Mouse (Mus musculus) limb, embryonic 13.5 days (tissue): Measurements from ENCODE around the gene Ykt6. TPM values are rescaled to one million over a fixed set of nuclear protein-coding genes. Genes with fewer than 3 reads are reported as not detected.

Experiments
- ATAC-seq: fragments of 200-750 bp; cut with Nextera tagmentation; 2 replicates; pipeline ENCODE4 v1.8.0; 2017; ENCODE audit warnings: low read depth, moderate number of reproducible peaks, moderate TSS enrichment; ENCODE audit not compliant: low FRiP score
- H3K27ac ChIP-seq: fragments of 300-500 bp; sonication (generic); 2 replicates; pipeline ENCODE4 v1.5.1; 2015; ENCODE audit warnings: inconsistent platforms, mild to moderate bottlenecking, moderate library complexity
- H3K27me3 ChIP-seq: fragments of 300-500 bp; sonication (generic); 2 replicates; pipeline ENCODE4 v1.6.1; 2015; ENCODE audit warnings: mild to moderate bottlenecking, inconsistent platforms
- H3K36me3 ChIP-seq: fragments of 300-500 bp; sonication (generic); 2 replicates; pipeline ENCODE4 v1.6.1; 2015; ENCODE audit warnings: inconsistent platforms, mild to moderate bottlenecking, moderate library complexity
- H3K4me1 ChIP-seq: fragments of 300-500 bp; sonication (generic); 2 replicates; pipeline ENCODE4 v1.6.1; 2015; ENCODE audit warnings: inconsistent platforms
- H3K4me2 ChIP-seq: fragments of 300-500 bp; sonication (generic); replicated peaks from 2 replicates; pipeline ENCODE4 v1.6.1; 2015; ENCODE audit warnings: inconsistent platforms, mild to moderate bottlenecking, moderate library complexity
- H3K4me3 ChIP-seq: fragments of 300-500 bp; sonication (generic); 2 replicates; pipeline ENCODE4 v1.5.1; 2015; ENCODE audit warnings: moderate library complexity, mild to moderate bottlenecking, inconsistent platforms
- H3K9ac ChIP-seq: fragments of 300-500 bp; sonication (generic); 2 replicates; pipeline ENCODE4 v1.6.1; 2015; ENCODE audit warnings: mild to moderate bottlenecking, inconsistent platforms
- H3K9me3 ChIP-seq: fragments of 300-500 bp; sonication (generic); 2 replicates; pipeline ENCODE4 v1.6.1; 2016; ENCODE audit warnings: inconsistent platforms
- WGBS: fragments of 180-500 bp; shearing (Covaris S2); methylation state at CpG from one replicate; pipeline ENCODE4 v1.1.7; 2015; 5-methylcytosine and 5-hydroxymethylcytosine counted together
- polyA plus RNA-seq: library from polyadenylated mRNA; unstranded; fragments of >200 nt; fragmentation: Nextera tagmentation; extraction: Ambion mirVana; gene quantifications from 2 replicates; pipeline ENCODE4 v1.2.1, GENCODE M21; 2015

Ykt6 gene
- polyA plus RNA-seq, 1 experiment from 2014 or later: 66.6 TPM

DNA sequence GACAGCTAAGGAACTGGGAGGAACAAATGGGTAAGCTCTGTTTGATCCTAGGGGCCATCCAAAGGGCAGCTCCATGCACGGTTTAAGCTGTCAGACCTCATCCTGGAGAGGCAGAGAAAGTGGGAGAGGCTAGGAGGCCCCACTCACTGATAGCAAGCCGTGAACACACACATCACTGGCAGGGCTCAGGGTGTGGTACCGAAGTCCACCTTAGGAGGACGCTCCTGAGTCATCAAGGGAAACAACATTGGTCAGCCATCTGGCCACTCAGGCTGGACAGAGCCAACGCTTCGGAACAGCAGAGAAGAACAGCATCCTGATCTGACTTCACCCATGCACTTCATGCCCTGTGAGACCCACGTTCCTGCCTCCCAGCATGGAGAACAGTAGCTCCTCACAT, 23.6 kb downstream of the Ykt6 start:
- H3K9me3 ChIP-seq: no peaks in the 10 kb centered on the region
- no peak overlapping the region for H3K4me2 ChIP-seq
- no peaks in the 10 kb centered on the region for H3K36me3 ChIP-seq
- H3K27me3 ChIP-seq: no peaks in the 10 kb centered on the region
- peaks cover 10% of the 10 kb centered on the region for H3K4me1 ChIP-seq
- H3K27ac ChIP-seq: no peak overlapping the region
- no peak overlapping the region for H3K9ac ChIP-seq
- no peak for ATAC-seq
- H3K4me3 ChIP-seq: no peak overlapping the region
- 76% methylated on average over 7 of the region's 7 CpGs for WGBS

DNA sequence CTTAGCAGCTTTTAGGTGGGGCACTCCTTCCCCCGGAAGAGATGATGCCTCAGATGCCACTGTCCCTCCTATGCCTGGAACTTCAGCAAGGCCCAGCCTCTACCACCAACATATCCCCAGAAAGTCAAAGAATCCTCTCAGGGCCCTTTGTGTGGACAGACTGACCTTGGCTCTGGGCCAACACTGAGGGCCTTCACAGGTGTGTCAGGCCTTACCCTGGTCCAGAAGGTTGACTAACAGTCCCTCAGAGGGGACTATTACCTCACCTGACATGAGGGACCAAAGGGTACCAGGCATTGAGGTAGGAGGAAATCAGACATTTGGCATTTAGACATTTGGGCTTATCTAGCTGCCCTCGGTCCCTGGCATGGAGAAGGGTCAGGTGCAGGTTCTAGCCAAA, 24.6 kb downstream of the Ykt6 start:
- no peak for ATAC-seq
- 87% methylated on average over 2 of the region's 2 CpGs for WGBS
- Histone ChIP-seq H3K27me3 (no peaks in the 10 kb centered on the region), H3K9me3 (no peaks in the 10 kb centered on the region), H3K4me1 (peaks cover 10% of the 10 kb centered on the region), H3K4me3 (no peak overlapping the region), H3K36me3 (no peaks in the 10 kb centered on the region), H3K27ac (no peak overlapping the region), H3K9ac (no peak overlapping the region), H3K4me2 (no peak overlapping the region)

DNA sequence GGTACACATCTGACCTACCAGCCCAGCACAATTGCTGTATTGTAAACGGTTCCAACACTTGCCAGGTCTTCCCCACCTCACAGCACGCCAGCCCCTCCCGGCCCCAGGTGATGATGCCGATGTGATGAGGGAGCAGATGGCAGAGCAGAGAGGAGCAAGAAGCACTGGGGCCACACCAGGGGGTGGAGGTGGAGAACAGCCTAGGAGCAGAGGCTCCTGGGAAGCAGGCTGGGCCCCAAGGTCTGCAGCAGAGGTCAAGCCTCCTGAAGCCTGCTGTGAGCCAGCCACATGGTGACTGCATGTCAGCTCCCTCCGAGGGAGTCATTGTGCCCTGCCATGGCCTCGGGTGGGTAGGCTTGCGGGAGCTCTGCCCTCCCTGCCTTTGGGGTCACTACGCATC, 25.1 kb downstream of the Ykt6 start:
- ATAC-seq: no peak
- H3K4me1 ChIP-seq: peaks cover 8% of the 10 kb centered on the region
- no peak overlapping the region for H3K4me3 ChIP-seq
- no peaks in the 10 kb centered on the region for H3K9me3 ChIP-seq
- H3K4me2 ChIP-seq: no peak overlapping the region
- no peaks in the 10 kb centered on the region for H3K27me3 ChIP-seq
- WGBS: 71% methylated on average over 8 of the region's 8 CpGs
- H3K36me3 ChIP-seq: no peaks in the 10 kb centered on the region
- no peak overlapping the region for H3K9ac ChIP-seq
- H3K27ac ChIP-seq: no peak overlapping the region

DNA sequence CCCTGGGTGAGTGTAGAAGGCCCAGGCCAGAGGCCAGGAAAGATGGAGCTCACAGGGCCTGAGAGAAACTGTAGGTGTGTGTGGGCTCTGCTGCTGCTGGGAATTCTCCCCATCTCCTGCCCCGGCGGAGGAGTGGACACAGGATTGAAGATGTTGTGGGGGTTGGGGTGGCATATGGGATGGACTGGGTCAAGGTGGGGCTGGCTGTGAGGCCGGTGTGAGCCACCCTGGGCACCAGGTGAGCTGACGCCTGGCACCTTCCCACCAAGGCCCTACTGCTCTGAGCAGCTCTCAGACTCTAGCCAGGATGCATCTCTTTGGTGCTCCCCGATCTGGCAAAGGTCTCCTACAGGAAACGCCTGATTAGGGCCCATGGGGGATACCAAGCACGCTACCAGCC, 25.8 kb downstream of the Ykt6 start:
- Histone ChIP-seq H3K27me3 (no peaks in the 10 kb centered on the region), H3K4me2 (no peak overlapping the region), H3K27ac (no peak overlapping the region), H3K36me3 (no peaks in the 10 kb centered on the region), H3K9me3 (no peaks in the 10 kb centered on the region), H3K4me3 (no peak overlapping the region), H3K4me1 (0 out of 2 replicates have a peak, but pooled peaks cover under 1% of the 10 kb centered on the region), H3K9ac (no peak overlapping the region)
- WGBS: 82% methylated on average over 7 of the region's 7 CpGs
- no peak for ATAC-seq

DNA sequence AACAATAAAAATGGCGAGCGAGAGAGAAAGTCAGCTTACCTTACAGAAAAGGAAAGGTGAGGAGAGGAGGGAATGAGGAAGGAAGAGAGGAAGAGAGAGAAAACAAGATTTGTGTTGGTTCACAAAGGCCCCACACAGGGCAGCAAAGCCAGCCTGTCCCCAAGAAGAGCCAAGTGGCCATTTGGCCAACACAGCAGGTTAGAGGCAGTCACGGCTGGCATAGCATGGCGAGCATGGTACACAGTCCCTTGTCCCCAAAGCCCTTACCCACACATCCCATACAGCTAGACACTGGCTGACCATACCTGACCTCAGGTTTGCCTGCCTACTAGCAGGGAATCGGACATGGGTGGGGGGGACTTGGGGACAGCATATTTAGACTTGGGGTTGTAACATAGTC, 28.1 kb downstream of the Ykt6 start:
- Histone ChIP-seq H3K4me3 (no peak overlapping the region), H3K9me3 (no peaks in the 10 kb centered on the region), H3K27me3 (no peaks in the 10 kb centered on the region), H3K9ac (no peak overlapping the region), H3K36me3 (no peaks in the 10 kb centered on the region), H3K4me2 (no peak overlapping the region), H3K4me1 (no peaks in the 10 kb centered on the region), H3K27ac (no peak overlapping the region)
- no peak for ATAC-seq
- WGBS: 85% methylated on average over 5 of the region's 5 CpGs

DNA sequence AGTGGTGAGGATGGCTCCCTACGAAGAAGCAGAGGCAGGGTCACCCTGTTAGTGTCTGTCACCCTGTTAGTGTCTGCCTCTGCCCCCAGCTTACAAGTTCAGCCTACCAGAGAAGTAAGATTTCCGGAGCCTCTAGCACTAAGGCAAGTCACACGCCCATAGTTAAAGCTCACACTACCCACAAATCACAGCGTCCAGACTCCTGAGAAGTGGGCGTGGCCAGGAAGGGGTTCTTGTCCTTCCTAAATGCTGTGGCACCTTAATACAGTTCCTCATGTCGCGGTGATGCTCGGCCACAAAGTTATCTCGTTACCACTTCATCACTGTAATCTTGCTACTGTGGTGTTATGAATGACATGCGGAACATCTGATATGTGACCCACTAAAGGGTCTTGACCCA, 32.6 kb downstream of the Ykt6 start:
- H3K27ac ChIP-seq: no peak overlapping the region
- ATAC-seq: no peak
- WGBS: 78% methylated on average over 10 of the region's 10 CpGs

DNA sequence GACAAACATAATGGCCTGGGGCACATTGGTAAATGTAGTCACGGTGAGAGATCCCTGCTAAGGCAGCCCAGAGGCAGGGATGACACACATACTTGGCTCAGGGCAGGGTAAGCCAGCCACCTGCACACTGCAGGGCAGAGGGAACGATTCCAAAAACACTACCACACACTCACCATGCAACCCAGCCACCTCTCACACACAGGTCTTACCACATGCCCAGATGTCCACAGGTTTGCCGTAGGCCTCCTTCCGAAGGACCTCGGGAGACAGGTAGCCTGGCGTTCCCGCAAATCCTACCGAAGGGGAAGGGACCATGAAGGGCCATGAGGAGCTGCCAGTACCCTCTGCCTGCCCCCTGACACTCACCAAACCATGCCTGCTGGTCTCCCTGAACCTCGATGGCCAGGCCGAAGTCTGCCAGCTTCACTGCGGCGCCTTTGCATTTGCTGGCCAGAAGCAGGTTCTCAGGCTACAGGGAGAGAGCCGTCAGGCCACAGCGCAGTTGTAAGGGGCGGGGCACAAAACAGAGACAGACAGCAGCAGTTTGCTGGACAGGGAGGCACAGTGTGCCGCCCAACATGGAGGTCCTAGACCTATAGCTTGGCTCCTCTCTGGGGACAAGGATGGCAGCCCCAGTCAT, 34.6 kb downstream of the Ykt6 start:
- no peaks in the 10 kb centered on the region for H3K4me1 ChIP-seq
- no peaks in the 10 kb centered on the region for H3K36me3 ChIP-seq
- 0 out of 2 replicates have a peak, but pooled peaks cover 3% of the 10 kb centered on the region for H3K27me3 ChIP-seq
- no peaks in the 10 kb centered on the region for H3K9me3 ChIP-seq
- H3K27ac ChIP-seq: no peak overlapping the region
- H3K4me3 ChIP-seq: no peak overlapping the region
- no peak for ATAC-seq
- H3K4me2 ChIP-seq: no peak overlapping the region
- WGBS: 86% methylated on average over 16 of the region's 16 CpGs
- no peak overlapping the region for H3K9ac ChIP-seq

More for the DNA sequence above, 32.6 kb downstream of the Ykt6 start:
- Histone ChIP-seq H3K27me3 (no peaks in the 10 kb centered on the region), H3K4me2 (no peak overlapping the region), H3K9me3 (no peaks in the 10 kb centered on the region), H3K4me1 (no peaks in the 10 kb centered on the region), H3K4me3 (no peak overlapping the region), H3K36me3 (no peaks in the 10 kb centered on the region), H3K9ac (no peak overlapping the region)

DNA sequence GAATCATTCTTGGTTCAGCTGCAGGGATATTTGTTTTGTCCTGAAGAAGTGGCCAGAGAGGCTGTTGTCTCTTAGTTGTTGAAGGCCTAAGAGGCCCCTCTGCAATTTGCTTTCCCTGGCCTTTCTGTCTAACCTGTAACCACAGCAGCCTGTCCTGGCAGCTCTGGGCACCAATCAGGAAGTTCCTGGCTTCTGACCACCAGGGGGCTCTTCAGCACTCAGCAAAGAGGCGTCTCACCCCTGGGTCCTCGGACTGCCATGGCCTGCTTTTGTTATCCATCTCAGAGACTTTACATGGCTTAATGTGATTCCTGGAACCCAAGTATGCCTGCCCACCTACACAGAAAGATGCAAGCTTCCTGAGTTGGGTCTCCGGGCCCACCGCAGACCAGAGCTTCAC, 35.4 kb downstream of the Ykt6 start:
- H3K27ac ChIP-seq: no peak overlapping the region
- no peaks in the 10 kb centered on the region for H3K9me3 ChIP-seq
- H3K27me3 ChIP-seq: 0 out of 2 replicates have a peak, but pooled peaks cover 3% of the 10 kb centered on the region
- WGBS: 35% methylated on average over 4 of the region's 4 CpGs
- no peak overlapping the region for H3K4me2 ChIP-seq
- H3K9ac ChIP-seq: no peak overlapping the region
- no peaks in the 10 kb centered on the region for H3K36me3 ChIP-seq
- no peak for ATAC-seq
- no peaks in the 10 kb centered on the region for H3K4me1 ChIP-seq
- no peak overlapping the region for H3K4me3 ChIP-seq

DNA sequence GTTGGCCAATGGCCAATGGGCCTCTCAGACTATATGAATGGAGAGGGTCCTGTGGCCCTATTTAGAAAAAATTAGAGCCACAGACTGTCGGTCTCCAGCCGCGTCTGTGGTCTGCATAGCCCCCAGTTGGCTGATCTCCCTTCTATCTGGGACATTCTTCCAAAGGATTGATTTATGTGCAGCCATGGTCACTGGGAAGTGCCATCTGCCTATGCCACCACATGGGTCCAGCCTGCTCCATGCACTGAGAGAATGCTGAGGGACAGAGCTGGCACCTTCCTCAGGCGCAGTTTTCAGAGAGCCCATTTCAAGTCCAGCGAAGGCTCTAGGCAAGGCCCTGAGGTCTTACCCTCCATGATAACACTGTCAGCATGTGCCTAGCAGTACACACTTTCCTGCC, 38.7 kb downstream of the Ykt6 start:
- Histone ChIP-seq H3K4me2 (no peak overlapping the region), H3K36me3 (no peaks in the 10 kb centered on the region), H3K4me3 (no peak overlapping the region), H3K9ac (no peak overlapping the region), H3K27ac (no peak overlapping the region), H3K27me3 (0 out of 2 replicates have a peak, but pooled peaks cover 3% of the 10 kb centered on the region), H3K9me3 (no peaks in the 10 kb centered on the region), H3K4me1 (no peaks in the 10 kb centered on the region)
- no peak for ATAC-seq
- 93% methylated on average over 5 of the region's 5 CpGs for WGBS

DNA sequence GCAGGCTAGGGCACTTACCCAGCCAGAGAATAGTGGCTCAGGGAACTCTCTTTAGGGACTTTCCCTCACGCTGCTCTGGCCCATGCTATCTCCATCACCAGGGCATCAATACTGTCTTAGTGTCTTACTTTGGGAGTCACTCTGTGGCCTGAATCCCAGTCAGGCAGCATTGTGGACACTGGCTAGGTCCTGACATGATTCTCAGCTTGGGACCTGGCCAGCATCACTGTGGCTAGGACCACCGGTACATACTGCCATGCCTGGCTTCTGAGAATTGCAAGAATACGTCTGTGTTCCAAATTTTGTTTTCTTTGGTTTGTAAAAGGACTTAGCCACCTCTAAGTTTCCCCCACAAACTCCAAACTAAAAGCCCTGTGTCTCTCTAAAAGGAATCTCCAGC, 39.4 kb downstream of the Ykt6 start:
- Histone ChIP-seq H3K27me3 (0 out of 2 replicates have a peak, but pooled peaks cover 3% of the 10 kb centered on the region), H3K36me3 (no peaks in the 10 kb centered on the region), H3K9ac (no peak overlapping the region), H3K4me1 (peaks cover 6% of the 10 kb centered on the region), H3K4me3 (no peak overlapping the region), H3K4me2 (no peak overlapping the region), H3K27ac (no peak overlapping the region), H3K9me3 (no peaks in the 10 kb centered on the region)
- no peak for ATAC-seq
- 72% methylated on average over 3 of the region's 3 CpGs for WGBS

DNA sequence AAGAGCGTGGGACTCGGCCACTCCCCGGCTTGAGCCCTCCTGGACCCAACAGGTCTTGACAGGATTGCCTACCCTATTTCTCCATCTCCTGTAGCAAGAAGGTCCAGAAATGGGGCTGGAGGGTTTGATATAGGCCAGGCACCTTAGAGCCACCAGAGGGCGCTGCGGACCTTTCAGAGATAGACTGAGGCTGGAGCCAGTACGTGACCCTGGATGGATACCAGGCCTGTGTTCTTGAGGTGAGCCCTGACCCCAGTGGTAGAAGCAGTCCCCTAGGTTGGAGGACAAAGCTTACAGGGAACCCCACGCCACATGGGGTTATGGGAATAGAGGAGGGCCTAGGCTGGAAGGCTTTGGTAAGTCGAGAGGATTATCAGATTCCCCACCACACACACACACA, 40.5 kb downstream of the Ykt6 start:
- Histone ChIP-seq H3K4me2 (no peak overlapping the region), H3K4me3 (no peak overlapping the region), H3K36me3 (no peaks in the 10 kb centered on the region), H3K9me3 (no peaks in the 10 kb centered on the region), H3K9ac (no peak overlapping the region), H3K4me1 (peaks cover 17% of the 10 kb centered on the region), H3K27me3 (0 out of 2 replicates have a peak, but pooled peaks cover 3% of the 10 kb centered on the region), H3K27ac (no peak overlapping the region)
- WGBS: 21% methylated on average over 8 of the region's 8 CpGs
- no peak for ATAC-seq

DNA sequence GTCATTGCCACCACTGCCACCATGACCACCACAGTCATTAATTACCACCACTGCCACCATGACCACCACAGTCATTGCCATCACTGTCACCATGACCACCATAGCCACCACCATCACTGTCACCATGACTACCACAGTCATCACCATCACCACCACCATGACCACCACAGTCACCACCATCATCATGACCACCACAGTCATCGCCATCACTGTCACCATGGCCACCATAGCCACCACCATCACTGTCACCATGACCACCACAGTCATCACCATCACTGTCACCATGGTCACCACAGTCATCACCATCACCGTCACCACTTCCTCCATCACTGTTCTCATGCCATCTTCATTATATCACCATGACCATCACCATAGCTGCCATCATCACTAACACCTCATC, 43.0 kb downstream of the Ykt6 start:
- WGBS: 98% methylated on average over 2 of the region's 2 CpGs
- no peak overlapping the region for H3K4me2 ChIP-seq
- no peaks in the 10 kb centered on the region for H3K9me3 ChIP-seq
- H3K27me3 ChIP-seq: 0 out of 2 replicates have a peak, but pooled peaks cover 3% of the 10 kb centered on the region
- H3K9ac ChIP-seq: no peak overlapping the region
- H3K27ac ChIP-seq: no peak overlapping the region
- H3K4me1 ChIP-seq: peaks cover 30% of the 10 kb centered on the region
- no peak for ATAC-seq
- H3K4me3 ChIP-seq: no peak overlapping the region
- H3K36me3 ChIP-seq: no peaks in the 10 kb centered on the region
